Mouse (Mus musculus) T-helper 17 cell (primary cell): ENCODE measurements around the gene Brat1.
"Not testable (repeated sequence)": the region's sequence is repeated elsewhere in the genome, so short reads cannot be mapped to it uniquely, and the experiment has no call there.

Experiments used
- in situ Hi-C, 2 experiments: fragments of 300-600 bp; cut with MboI, MseI; formaldehyde crosslinking; loops; 1 replicate in 1 of 2; 2 replicates in 1 of 2; pipeline ENCODE4 v1.15.1; 2025; ENCODE audit warnings: high pct_unique_total_duplicates in 2 of 2

The Brat1 gene

DNA sequence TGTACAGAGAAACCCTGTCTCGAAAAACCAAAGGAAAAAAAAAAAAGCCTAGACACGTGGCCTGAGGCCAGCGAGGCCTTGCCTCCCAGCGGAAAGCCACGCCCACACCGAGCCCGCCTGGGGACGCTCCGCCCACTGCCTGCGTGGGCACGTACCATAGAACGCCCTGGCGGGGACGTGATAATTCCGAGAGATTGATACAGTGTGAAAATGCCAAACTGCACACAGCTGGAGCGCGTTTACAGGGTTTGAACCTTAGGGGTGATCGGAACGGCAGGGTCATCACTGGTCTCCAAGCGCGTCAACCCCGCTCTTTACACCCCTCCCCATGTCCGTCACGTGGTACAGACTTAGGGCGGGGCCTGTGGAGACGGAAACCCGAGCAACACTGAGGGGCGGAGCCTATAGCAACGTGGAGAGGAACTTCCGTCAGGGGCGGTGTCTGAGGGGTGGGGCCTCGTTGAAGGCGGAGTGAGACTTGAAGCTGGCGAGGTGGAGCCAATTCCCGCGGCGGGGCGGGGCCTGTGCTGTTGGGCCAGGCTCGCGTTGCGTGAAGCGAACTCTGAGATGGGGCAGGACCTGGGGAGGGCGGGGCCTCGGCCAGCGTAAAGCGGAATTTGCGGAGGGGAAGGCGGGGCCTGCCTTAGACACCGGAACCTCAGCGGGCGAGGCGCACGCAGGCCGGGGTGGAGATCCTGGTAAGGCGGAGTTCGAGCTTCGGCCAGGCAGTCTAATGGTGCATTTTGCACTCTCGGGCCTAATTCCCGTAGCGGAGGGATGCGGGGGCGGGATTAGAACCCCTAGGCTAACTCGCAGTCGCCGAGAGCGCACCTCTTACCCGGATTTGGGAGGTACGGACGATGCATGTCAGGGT, at the start of gene Brat1:
TSS of gene Brat1 (plus strand) at position 634 of the 874 bp plus-strand sequence.
- in situ Hi-C loops = no loop called here

DNA sequence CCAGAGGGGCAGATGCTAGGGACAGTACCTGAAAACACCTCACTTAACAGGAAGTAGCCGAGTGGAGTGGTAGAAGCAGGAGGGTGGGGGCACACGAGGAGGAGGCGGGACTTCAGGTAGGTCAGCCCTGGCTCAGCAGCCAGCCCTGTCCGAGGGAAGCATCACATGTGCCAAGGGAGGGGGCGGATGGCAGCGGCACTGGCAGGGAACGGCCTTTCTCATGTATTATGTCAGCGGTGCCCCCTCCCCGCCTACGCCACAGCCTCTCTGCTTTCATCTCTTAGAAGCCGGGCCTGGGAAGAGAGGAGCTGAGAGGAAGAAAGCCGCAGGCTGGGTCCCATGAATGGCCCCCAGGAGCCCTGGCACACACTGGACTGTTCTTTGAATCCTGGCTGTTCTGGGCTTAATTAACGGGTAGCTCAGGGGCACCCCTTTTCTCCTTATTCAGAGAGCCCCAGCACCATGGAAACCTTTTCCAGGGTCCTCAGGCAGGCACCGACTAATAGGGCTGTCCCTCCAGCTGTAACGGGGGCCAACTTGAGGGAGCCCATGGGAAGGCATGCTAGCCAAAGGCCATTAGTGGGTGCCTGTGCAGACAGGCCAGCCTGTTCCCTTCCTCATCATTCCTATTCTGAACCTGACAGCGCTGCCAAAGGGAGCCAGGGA, 45.1 kb upstream of the Brat1 start:
- in situ Hi-C loops = no loop called here

DNA sequence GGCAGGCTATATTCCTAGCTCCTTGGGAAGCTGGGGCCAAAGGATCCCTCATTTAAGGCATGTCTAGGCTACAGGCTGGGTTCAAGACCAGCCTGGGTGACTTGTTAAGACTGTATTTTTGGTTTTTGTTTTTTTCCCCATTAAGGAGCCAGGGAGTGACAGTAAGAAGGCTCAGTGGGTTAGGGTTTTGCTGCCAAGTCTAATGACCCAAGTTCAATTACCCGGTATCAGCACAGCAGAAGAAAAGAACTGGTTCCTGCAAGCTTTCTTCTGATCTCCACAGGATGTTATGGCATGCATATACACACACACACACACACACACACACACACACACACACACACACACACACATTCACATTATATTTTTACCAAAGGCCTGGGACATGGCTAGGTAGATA, 44.4 kb upstream of the Brat1 start:
- in situ Hi-C loops = no loop called here

DNA sequence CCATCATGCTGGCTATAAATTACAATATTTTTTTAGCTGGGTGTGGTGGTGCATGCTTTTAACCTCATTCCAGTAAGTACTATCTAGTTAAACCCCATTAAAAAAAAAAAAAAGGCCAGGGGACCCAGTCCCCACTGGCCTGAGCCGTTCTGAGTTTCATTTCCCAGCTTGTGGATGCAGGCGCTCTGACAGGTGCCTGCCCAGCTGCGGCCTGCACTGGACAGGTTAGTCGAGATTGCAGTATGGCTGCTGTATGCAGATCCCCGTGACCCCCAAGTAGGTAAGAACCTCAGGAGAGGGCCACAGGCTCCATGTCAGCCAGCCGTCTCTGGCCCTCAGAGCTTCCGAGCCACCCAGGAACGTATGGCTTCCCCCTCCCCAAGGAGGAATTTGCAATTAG, 43.4 kb upstream of the Brat1 start:
- in situ Hi-C loops = no loop called here

DNA sequence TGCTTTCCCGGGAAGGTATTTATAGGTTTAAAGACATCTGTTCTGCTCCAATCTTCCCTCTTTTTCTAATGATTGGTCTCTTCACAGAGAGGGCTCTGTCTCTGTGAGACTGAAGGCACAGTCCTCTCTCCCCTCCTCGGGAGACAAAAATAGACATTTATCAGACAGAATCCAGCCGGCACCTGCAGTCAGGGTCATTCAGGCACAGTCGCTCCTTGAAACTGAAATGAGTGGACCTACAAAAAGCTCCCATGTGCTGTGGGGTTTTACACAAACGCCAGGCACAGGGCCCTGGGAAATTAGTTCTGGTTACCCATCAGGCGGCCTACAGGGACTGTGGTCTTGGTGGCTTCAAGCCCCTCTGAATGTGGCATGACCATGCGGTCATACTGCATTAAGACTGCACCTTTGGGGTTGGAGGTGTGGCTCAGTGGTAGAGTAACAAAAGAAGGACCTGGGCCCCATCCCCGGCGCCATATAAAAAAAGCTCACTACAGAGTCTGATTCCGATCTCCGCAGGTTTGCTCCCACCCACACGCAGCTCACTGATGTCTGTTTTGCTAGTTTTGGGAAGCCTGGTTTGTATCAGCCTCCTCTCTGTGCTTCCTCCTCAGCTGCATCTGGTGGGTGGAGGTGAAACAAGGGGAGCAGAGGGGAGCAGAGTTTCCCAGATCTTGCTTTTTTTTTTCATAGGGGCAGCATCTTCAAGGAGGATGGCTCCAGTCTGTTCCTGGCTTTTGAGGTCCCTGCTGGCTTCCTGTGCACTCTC, 42.8 kb upstream of the Brat1 start:
- in situ Hi-C loops = no loop called here

DNA sequence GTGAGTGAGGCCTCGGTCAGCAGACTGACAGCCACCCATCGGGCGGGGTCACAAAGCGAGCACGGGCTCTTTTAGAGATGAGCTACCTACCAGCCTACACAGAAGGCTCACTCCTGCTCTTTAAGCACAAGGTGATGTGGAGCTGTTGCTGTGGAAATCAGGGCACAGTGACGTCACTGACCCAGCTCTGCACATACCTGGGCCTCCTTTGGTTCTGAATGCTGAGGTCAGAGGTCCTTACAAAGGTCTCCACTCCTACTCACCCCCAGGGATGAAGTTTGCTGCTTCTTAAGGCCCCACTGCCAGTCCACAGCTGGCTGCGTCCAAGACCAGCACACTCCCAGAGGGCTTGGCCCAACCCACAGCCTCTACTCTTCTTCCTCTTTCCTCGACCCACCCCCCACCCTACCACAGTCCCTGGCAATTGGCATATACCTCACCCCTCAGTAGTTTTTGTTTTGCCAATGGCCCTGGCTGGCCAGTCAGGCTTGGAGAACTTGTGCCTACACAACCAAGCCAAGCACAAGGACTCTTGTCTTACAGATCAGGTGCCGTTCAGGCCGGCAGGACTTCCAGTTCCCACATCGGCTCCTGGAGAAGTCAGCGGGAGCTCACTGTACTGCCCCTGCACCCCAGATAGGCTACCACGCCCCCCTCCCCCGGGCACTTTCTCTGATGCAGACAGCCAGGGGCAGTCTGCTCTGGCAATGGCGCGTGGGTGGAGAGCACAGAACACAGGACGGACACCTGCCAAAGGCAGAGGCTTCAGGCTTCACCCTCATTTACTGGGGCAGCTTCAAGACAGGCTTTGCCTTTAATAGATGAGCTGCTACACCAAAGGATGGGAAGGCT, 41.8 kb upstream of the Brat1 start:
- in situ Hi-C loops = no loop called here

DNA sequence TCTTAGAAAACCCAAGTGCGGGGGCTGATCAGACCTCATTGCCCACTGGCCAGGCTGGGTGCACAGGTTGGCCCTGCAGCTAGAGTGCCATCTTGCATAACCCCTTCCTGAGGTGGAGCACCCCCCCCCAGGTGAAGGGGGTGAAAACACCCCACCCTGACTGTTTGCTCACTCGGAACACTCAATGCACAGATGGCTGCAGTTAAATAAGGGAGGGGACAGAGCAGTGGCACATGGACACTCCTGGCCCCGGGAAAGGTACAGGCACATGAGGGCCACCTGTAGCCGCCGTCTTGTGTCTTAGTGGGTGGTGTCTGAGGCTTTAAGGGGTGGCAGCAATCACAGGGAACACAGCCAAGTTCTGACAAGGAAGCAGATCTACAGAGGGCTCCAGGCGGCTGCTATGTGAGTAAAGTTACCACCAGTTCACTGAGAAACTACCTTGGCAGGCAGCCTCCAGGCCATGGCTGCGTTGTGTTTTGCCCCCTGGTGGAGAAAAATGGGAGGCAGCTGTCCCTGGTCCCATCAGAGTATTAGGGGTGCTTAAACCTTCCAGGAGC, 41.1 kb upstream of the Brat1 start:
- in situ Hi-C loops = no loop called here

DNA sequence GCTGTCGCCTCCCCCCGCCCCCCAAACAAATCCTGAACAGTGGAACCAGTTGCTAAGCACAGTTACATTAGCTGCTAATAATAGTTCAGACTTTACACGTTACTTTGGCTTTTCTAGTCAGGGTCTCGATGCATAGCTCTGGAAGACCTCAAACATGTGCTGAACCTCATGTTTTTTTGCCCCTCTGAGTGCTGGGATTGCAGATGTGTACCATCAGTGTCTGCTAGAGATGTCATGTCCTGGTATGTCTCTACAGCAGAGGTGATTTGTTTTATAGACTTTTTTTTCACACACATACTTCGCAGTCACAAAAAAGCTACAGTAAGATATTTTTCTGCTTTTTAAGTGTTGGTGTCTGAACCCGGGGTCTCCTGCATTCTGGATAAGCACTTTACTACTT, 32.7 kb upstream of the Brat1 start:
- in situ Hi-C loops = no loop called here

DNA sequence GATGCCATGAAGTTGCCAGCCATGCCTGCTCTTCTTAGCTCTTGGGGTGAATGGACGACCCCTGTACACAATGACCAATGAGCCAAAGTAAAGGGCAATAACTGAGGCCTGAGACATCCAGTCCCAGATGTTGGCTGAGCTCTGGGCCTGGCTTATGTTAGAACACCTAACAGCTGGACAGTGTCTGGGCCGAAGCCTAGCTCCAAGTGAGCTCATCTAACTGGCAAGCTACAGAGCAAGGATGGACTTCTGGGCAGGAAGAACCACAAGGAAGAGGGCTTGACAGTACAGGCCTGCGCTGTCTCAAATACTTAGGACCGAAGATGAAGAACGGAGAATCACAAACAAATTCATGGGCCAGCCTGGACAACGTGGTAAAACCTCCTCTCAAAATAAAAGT, 32.2 kb upstream of the Brat1 start:
- in situ Hi-C loops = not testable (repeated sequence)

DNA sequence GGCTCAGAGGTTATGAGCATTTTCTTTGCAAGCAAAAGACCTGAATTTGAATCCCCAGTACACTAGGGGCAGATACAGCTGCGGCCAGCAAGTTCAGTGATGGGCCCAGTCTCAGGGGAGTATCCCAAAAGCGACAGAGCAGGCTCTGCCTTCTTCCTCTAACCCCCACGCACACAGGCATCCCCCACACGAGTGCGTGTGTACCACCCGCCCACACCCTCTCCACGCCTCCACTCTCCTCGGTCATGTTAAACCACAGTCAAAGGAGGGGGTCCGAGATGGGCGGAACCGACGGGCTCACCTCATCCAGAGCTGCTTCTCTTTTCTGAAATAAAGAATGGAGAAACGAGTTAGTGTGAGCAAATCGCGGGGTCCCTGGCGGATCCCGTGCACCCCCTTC, 30.8 kb upstream of the Brat1 start:
- in situ Hi-C loops = no loop called here

DNA sequence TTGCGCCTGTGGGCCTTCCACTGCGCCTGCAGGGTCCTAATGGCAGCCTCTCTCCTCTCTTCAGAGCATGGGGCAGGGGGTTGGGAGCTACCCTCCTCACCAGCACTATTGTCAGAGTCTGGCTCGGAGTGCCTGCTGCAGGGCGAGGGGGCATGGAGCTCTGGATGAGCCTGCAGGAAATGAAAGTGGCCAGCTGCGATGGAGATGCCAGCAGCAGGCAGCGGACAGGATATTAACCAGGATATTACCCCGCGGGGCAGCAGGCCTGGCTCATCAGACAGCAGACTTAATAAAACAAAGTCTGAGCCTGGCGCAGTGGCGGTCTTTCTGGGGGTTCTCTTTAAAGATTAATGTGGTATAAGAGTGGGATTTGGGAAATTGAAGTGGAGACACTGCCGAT, 29.7 kb upstream of the Brat1 start:
- in situ Hi-C loops = no loop called here

DNA sequence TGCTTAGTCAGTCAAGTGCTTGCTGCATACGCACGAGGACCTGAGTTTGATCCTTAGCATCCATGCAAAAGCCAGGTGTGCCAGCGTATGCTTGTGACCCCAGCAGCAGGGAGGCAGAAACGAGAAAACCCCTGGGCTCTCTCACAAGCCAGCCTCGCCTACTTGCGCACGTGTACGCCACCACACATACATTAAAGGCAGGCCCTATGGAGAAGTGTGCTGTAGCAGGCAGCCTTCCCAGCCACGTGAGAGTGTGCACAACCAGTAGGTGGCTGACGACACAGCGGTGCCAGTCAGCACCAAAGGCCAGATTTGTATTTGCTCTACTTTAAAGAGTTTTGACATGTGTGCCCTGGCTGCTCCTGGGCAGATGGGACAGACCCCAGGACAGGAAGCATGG, 29.2 kb upstream of the Brat1 start:
- in situ Hi-C loops = no loop called here

DNA sequence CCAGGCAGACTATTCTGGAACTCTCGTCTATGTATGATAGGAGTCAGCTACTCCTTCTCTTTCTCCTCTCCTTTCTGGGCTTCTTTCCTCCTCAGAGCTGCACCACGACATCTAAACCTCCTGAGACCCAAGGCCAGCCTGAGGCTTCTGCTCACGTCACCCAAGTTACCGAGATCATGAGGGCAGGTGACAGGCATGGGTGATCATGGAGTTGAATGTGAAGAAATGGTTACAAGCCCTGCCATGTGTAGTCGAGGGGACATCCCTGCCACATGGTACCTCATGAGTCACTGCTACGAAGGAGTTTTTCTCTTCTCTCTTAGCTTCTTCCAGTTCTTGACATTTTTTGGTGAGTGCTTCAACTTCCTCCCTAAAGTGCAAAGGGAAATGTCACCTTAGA, 27.7 kb upstream of the Brat1 start:
- in situ Hi-C loops = no loop called here

DNA sequence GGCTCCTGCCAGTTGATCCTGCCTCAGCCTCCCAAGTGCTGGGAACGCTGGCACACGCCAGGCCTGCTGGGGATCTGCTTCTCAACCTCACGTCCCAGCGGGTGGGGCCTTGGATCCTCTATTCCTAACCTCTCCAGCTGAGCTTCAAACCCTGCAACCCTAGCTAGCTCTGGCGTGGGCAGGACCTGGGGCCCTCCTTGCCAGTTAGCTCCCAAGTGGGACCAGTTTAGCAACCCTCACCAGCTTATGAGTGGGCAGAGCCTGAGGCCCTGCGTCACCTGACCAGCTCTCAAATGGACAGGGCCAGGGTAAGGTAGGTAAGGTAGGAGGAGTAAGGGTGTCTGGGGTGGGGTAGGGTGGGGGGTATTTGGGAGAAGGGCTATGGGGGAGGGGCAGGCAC, 24.8 kb upstream of the Brat1 start:
- in situ Hi-C loops = no loop called here

DNA sequence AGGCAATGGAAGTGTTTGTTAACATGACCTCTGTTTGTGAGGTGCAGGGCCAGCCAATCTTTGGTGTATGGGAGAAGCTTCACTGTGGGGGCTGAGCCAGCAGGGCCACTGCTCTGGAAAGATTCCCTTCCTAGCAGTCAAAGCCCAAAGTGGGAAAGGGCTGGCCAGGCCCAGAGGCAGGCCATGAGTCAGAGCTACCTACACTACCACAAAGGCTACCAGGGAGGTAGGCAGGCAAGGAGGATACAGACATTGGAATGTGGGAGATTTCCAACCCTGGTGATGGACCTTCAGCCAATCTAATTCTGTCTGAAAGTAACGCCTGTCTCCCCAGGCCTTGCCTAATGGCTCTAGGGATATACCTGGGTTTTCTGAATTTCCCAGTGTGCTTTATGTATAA, 23.9 kb upstream of the Brat1 start:
- in situ Hi-C loops = no loop called here

DNA sequence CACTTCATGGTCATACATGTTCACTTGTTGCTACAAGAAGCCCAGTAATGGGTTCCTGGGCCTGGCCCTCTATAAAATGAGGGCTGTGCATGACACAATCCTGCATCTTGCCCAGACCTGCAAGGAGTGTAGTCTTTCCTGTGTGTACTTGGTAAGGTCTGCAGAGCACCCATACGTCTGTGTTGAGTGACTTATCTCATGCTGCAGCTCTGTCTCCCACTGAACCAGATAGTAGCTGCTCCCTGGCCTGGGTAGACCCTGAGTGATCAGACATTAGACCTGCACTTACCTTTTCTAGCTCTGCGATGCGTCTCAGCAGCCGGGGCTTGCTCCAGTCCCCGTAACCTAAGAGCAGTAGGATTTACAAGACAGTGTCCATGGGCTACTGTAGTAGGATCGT, 22.7 kb upstream of the Brat1 start:
- in situ Hi-C loops = no loop called here

DNA sequence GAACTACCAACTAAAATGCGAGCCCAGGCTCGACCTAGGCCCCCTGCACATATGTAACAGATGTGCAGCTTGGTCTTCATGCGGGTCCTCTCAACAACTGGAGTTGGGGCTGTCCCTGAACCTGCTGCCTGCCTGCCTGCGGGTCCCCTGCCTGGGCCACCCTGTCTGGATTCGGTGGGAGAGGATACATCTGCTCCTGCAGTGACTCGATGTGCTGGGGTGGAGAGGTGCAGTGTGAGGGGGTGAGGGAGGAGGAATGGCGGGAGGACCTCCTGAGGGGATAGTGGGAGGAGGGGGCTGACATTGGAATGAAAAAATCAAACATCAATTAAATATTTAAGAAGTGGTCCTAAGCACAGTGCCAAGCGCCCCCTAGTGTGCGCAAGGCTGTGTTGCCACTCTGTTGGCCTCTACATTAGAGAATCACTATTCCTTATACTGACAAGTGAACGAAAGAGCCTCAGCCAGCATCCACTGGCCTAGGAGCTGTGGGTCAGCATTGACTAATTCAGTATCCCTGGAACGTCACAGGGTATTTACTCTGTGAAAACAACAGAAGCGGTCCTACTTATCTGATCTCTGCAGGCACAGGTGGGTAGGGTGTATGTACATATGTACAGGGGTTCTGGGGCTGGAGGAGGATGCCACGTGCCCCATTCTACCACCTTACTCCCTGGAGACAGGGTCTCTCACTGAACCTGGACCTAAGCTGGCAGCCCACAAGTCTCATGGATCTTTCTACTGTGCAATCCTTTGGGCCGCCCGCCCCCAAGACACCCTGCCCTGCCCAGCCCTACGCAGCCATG, 20.3 kb upstream of the Brat1 start:
- in situ Hi-C loops = no loop called here

DNA sequence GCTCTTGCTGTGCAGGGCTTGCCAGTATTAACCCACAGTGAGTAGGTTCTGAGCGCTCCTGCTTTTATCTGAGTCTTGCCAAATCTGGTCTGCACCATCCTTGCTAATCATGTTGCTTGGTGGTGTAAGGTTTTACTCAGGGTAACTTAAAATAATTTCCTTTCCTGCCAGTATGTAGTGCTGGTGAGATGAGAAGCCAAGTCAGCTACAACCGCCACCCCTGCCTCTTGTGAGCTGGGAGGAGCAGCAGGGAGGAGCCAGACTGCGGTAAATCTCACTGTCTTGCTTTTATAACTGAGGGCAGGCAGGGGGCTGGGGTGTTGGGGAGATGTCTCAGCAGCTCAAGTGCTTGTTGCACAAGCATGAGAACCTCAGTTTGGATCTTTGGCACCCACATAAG, 16.4 kb upstream of the Brat1 start:
- in situ Hi-C loops = no loop called here

DNA sequence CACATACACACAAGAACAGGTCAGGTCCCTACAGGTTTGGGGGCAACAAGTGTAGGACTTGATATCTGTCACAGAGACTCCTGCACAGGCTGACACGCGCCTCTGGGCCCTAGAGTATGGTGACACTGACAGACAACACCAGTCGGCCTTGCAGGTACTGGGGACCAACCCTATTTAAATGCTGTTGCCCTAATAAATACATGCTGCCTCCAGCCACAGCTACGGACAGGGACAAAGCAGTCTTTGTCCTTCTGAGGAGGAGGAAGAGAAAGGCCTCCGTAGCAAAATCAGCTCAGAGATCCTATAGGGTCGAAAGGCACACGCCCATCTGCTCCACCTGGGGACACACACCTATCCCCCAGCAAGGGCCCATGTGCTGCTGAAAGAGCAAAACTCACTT, 8.8 kb upstream of the Brat1 start:
- in situ Hi-C loops = no loop called here

DNA sequence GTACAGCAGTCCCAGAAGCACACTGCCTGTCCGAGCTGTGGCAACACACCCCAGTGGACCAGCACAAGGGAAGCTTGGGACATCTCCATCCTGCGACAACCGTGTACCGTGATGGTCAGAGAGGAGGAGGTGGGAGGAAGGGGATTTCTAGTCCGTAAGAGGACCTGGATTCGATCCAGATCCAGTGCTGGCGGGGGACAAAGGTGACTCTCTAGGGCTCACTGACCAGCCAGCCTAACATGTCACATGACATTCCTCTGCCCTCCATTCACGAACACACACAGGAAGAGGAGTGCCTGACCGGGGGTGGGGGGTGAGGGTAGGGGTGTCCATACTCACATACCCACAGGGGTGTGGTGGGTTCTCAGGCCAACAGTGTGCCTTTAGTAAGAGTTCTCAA, 5.0 kb upstream of the Brat1 start:
- in situ Hi-C loops = no loop called here
